Mouse (Mus musculus): ENCODE data around the gene Ppp3ca.

Ppp3ca gene

GRCm38 (mm10) chr3:136813886-136814285, 144.0 kb downstream of the Ppp3ca start:
- DNase-seq (ENCODE audit: low spot score) = no peak

GRCm38 (mm10) chr3:136814916-136815315, 145.0 kb downstream of the Ppp3ca start:
- no peak for DNase-seq (ENCODE audit: low spot score)

GRCm38 (mm10) chr3:136816319-136816718, 146.4 kb downstream of the Ppp3ca start:
- no peak for DNase-seq (ENCODE audit: low spot score)

- DNase-seq (ENCODE audit: low spot score) = no peak
Measured at GRCm38 (mm10) chr3:136818997-136819396, 149.1 kb downstream of the Ppp3ca start.

GRCm38 (mm10) chr3:136821039-136821438, 151.1 kb downstream of the Ppp3ca start:
- no peak for DNase-seq (ENCODE audit: low spot score)

- no peak for DNase-seq (ENCODE audit: low spot score)
Measured at GRCm38 (mm10) chr3:136821993-136822392, 152.1 kb downstream of the Ppp3ca start.

GRCm38 (mm10) chr3:136822431-136822830, 152.5 kb downstream of the Ppp3ca start:
- no peak for DNase-seq (ENCODE audit: low spot score)

- no peak for DNase-seq (ENCODE audit: low spot score)
Measured at GRCm38 (mm10) chr3:136828451-136828850, 158.5 kb downstream of the Ppp3ca start.

GRCm38 (mm10) chr3:136829109-136829508, 159.2 kb downstream of the Ppp3ca start:
- no peak for DNase-seq (ENCODE audit: low spot score)

- DNase-seq (ENCODE audit: low spot score) = no peak
Measured at GRCm38 (mm10) chr3:136830687-136831220, 160.8 kb downstream of the Ppp3ca start.

GRCm38 (mm10) chr3:136833003-136833745, 163.2 kb downstream of the Ppp3ca start:
- DNase-seq (ENCODE audit: low spot score) = no peak

GRCm38 (mm10) chr3:136833893-136834292, 164.0 kb downstream of the Ppp3ca start:
- DNase-seq (ENCODE audit: low spot score) = no peak

GRCm38 (mm10) chr3:136835851-136836250, 165.9 kb downstream of the Ppp3ca start:
- no peak for DNase-seq (ENCODE audit: low spot score)

- DNase-seq (ENCODE audit: low spot score) = no peak
Measured at GRCm38 (mm10) chr3:136836319-136837193, 166.6 kb downstream of the Ppp3ca start.

GRCm38 (mm10) chr3:136837589-136837988, 167.7 kb downstream of the Ppp3ca start:
- no peak for DNase-seq (ENCODE audit: low spot score)

- no peak for DNase-seq (ENCODE audit: low spot score)
Measured at GRCm38 (mm10) chr3:136841282-136841681, 171.4 kb downstream of the Ppp3ca start.

GRCm38 (mm10) chr3:136842384-136842783, 172.5 kb downstream of the Ppp3ca start:
- no peak for DNase-seq (ENCODE audit: low spot score)

- no peak for DNase-seq (ENCODE audit: low spot score)
Measured at GRCm38 (mm10) chr3:136843811-136844491, 174.0 kb downstream of the Ppp3ca start.

- no peak for DNase-seq (ENCODE audit: low spot score)
Measured at GRCm38 (mm10) chr3:136849035-136849434, 179.1 kb downstream of the Ppp3ca start.

GRCm38 (mm10) chr3:136852921-136853320, 183.0 kb downstream of the Ppp3ca start:
- no peak for DNase-seq (ENCODE audit: low spot score)

GRCm38 (mm10) chr3:136853596-136853995, 183.7 kb downstream of the Ppp3ca start:
- DNase-seq (ENCODE audit: low spot score) = no peak

- no peak for DNase-seq (ENCODE audit: low spot score)
Measured at GRCm38 (mm10) chr3:136855996-136856395, 186.1 kb downstream of the Ppp3ca start.
